Mouse (Mus musculus) thymus, postnatal 36 days (tissue): ENCODE results near the gene Pappa.

Experiments
- DNase-seq, 2 experiments: peaks; one replicate each; pipeline ENCODE4 v3.0.0; 2022; ENCODE audit warnings: mixed read lengths in 2 of 2

The Pappa gene

GRCm38 (mm10) chr4:65174505-65174904 is 50.5 kb downstream of the Pappa start:
- DNase-seq: no peak

DNA sequence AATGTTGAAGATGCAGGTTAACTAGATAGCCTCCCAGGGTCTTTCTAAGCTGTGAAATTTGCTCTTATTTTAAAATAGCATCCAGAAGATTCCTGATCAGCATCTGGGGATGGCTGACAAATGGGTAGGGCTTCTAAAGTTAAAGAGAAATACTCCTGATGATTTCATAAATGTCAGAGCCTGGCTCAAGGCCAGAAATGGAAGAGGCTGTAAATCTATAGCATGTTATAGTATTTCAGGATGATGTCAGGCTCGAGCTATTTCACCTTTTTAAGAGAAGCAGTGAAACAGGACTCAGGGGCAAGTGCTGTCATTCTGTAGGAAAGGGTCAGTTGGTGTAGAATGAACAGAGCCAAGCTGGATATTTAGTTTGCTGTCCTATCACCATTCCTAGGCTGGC is 54.2 kb downstream of the Pappa start:
- DNase-seq: no peak

DNA sequence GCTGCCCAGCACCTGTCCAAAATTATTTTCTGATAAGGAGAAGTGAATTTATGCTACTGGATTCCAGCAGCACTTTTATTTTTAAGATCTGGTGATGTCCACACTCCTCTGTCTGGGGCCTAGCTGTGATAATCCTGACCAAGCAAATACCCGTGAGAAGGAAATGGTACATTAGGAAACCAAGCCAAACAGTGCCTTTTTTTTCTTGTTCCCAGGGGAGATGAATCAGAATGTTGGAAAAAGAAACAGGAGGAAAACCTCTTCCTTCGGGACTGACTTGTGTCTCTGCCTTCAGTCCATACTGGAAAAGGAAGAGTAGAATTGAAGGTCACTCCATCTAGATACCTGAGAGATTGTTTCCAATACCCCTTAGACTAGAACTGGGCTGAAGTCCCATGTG is 63.3 kb downstream of the Pappa start:
- no peak for DNase-seq

DNA sequence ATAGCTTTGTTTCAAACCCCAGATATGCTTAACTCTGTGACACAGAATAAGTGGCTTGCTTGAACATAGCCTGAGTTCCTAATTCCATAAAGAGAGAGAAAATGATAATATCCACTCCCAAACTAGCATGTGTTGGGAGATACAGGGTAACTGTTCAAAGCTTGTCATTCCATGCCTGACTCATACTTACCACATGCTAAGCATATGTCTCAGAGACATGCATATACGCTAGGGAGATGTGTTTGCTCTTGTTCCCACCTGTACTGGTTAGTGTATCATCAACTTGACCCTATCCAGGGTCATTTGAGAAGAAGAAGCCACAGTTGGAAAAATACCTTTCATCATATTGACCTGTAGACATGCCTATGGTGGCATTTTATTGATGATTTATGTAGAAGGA is 63.7 kb downstream of the Pappa start:
- DNase-seq: no peak

- no peak for DNase-seq
Observed at GRCm38 (mm10) chr4:65188921-65189485, 65.0 kb downstream of the Pappa start.

DNA sequence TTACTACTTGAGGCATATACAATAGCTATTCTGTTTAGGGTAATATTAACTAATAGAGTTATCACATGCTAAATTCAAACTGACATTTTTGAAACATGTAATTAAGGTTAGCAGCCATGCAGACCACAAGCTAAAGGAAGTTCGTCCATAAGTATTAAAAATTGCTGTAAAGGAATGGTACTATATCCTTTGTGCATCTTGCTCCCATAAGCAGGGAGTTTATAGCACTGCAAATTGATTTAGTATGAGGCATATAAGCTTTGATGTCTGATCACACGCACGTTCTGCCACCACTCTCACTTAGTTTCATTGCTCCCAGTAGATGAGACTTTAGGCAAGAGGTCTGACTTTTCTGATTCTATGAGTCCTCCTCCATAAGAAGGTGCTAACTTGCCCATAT is 68.8 kb downstream of the Pappa start:
- DNase-seq: no peak

- no peak for DNase-seq
Observed at GRCm38 (mm10) chr4:65195971-65196370, 72.0 kb downstream of the Pappa start.

DNA sequence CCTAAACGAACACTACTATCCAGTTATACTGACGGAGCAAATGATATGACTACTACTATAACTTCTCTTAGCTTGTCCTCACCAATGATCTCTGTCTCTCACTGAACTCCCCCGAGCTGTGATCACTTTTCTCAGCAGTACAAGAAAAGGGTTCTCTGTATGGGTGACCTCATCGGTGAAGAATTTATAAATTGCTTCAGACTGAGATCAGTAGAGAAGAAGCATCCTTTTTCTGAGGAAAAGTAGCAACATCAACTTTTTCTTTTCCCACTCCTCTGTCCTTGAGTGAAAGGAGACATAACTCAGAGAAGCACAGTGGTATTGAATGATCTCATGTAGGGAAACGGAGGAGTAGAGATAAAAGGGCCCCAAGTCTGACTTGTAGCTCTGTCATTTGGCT is 79.7 kb downstream of the Pappa start:
- DNase-seq: no peak

DNA sequence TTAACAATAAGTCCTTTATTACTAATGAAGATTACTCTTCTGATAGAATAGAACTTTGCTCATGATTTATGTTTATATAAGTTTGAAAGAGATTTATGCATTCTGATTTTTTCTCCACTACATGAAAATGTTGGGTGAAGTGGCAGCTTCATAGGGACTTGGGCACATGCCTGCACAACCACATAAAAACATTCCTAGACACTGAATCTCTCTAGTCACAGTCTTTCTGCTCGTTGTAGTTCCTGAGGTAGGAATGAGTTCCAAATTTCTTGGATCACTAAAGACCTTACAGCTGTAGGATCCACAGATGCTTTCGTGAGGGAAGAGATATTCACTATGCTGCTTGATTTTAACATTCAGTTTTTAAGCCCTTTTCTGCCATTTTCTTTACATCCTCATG is 81.5 kb downstream of the Pappa start:
- DNase-seq: no peak

GRCm38 (mm10) chr4:65209369-65210015 is 85.5 kb downstream of the Pappa start:
- no peak for DNase-seq

DNA sequence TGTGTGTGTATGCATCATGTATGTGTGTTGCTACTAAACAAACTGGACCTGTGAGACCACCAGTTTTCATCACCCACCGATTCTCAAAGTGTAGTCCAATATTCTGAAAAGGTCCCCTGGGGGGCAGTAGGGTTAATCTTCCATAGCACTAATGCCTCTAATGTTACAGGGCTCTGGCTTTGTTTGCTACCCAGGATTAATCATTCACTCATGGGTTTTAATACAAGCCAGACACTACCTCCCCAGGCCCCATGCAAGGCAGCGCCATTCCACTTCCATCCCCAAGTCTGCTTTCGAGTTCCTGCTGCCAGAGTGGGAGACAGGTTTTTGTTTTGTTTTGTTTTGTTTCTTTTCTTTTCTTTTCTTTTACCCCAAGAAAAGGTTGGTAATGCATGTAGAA is 92.7 kb downstream of the Pappa start:
- no peak for DNase-seq

DNA sequence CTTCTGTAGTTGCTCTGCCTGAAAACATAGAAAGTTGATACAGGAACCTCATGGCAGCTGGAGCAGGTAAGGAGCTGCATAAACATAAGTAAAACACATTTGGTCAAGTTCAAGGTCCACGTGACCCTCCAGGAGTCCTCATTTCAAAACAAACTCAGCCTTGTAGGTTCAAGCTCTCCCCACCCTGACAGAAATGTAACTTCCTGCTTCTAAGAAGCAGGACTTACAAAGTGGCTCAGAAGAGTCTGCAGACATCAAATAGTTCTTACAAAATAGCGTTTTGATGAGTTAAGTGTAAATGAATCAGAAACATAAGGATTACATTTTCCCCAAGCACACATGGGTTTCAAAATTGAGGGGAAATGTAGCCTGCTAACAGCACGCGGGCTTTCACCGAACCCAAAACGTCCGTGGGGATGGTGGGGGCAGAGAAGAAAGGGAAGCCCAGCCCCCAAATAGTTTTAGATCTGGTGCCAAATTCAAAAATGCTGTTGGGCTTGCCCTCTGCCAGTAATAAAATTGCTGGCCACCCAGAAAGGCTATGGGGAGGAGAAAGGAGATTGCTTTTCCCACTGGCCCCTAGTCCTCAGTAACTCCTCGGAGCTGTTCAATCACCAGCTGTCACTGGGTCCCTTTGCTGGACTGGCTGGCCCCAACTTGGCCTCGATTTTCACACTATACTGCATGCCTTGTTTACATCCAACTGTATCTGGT is 93.8 kb downstream of the Pappa start:
- DNase-seq: no peak

GRCm38 (mm10) chr4:65223901-65224300 is 99.9 kb downstream of the Pappa start:
- no peak for DNase-seq

- DNase-seq: no peak
Observed at GRCm38 (mm10) chr4:65238540-65238998, 114.6 kb downstream of the Pappa start.

DNA sequence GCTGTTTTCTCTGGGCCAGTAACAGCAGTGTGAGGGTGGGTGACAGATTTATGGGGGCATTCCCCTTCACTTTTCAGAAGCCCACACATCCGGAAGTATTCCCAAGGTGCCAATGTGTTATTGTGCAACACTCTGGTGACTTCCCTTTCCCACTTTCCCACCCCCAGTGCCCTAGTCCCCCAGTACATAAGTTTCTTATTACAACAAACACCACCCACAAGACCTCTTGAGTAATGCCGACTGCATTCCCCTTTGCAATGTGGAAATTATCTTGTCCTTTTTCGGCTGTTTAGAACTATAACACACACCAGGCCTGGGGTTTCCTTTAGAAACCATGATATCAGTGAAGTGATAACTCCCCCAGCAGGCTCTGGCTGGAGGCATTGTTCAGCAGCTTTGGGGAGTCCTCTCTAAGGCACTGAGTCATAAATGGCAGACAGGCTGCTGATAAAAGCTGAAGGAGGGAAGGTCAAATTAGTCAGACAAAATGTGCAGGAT is 118.5 kb downstream of the Pappa start:
- DNase-seq: no peak

GRCm38 (mm10) chr4:65243245-65243644 is 119.3 kb downstream of the Pappa start:
- DNase-seq: no peak

GRCm38 (mm10) chr4:65245015-65245414 is 121.0 kb downstream of the Pappa start:
- no peak for DNase-seq

- no peak for DNase-seq
Observed at GRCm38 (mm10) chr4:65245440-65245839, 121.5 kb downstream of the Pappa start.

- DNase-seq: no peak
Observed at GRCm38 (mm10) chr4:65252193-65252592, 128.2 kb downstream of the Pappa start.

DNA sequence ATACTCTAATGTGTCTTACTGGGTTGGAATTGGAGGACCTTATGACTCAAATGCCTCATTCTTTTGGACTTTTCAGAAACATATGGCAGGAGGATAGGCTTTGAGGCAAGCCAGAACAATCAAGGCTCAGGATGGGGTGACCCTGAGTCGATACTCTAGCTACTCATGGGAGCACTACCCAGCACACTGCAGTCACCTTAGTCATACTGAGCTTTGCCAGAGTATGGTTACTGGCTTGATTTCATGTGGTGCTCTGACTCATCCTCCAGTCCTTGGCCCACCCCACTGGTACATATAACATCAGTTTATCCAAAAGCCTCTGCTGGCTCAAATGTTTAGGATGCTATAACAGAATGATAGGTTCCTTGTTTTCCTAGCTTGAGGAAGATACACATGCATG is 130.1 kb downstream of the Pappa start:
- DNase-seq: no peak

DNA sequence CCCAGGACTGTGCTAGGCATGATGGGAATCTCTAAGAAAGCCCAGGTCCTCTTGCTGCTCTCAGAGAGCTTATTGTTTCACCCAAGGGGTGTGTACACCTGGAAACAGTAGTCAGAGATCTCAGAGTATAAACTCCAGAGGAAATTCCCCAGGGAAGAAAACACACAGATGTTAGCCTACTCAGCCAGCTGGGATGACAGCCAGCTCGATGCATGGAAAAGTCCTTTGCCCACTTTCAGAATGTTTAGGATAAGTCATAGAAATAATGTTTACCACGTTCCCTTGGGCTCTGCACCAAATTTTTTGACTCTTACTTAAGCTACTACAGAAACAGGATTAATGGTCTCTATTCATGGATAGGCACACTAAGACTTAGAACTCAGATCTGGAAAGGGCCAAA is 143.1 kb downstream of the Pappa start:
- no peak for DNase-seq

GRCm38 (mm10) chr4:65269996-65270395 is 146.0 kb downstream of the Pappa start:
- DNase-seq: no peak

- no peak for DNase-seq
Observed at GRCm38 (mm10) chr4:65272295-65272694, 148.3 kb downstream of the Pappa start.

- no peak for DNase-seq
Observed at GRCm38 (mm10) chr4:65273299-65273851, 149.4 kb downstream of the Pappa start.
